Mouse (Mus musculus): ENCODE measurements at regions not wholly inside any gene's neighbourhood (a gene's known extent, or its start where the extent isn't known, plus 50 kb on each side); places are given as distances from the start of the nearest gene placed in this dataset.

- DNase-seq (ENCODE audit: low spot score): no peak
Observed at GRCm38 (mm10) chr6:100517662-100518061, 153.3 kb downstream of the Shq1 start.

GRCm38 (mm10) chr6:100512676-100513075, 158.3 kb downstream of the Shq1 start:
- DNase-seq (ENCODE audit: low spot score): no peak

- peak; percentile 16 for DNase-seq (ENCODE audit: low spot score)
Observed at GRCm38 (mm10) chr6:100510676-100511075, 160.3 kb downstream of the Shq1 start.

- no peak for DNase-seq (ENCODE audit: low spot score)
Observed at GRCm38 (mm10) chr6:100505506-100506247, 165.3 kb downstream of the Shq1 start.

- peak; percentile 51 for DNase-seq (ENCODE audit: low spot score)
Observed at GRCm38 (mm10) chr6:100502961-100503782, 167.8 kb downstream of the Shq1 start.

GRCm38 (mm10) chr6:100502139-100502538, 168.8 kb downstream of the Shq1 start:
- DNase-seq (ENCODE audit: low spot score): no peak

- no peak for DNase-seq (ENCODE audit: low spot score)
Observed at GRCm38 (mm10) chr6:100500741-100501140, 170.2 kb downstream of the Shq1 start.

GRCm38 (mm10) chr6:100500060-100500459, 170.9 kb downstream of the Shq1 start:
- no peak for DNase-seq (ENCODE audit: low spot score)

GRCm38 (mm10) chr6:100498861-100499271, 172.1 kb downstream of the Shq1 start:
- DNase-seq (ENCODE audit: low spot score): no peak

- DNase-seq (ENCODE audit: low spot score): no peak
Observed at GRCm38 (mm10) chr6:100498126-100498525, 172.8 kb downstream of the Shq1 start.

- DNase-seq (ENCODE audit: low spot score): no peak
Observed at GRCm38 (mm10) chr6:100496135-100496534, 174.8 kb downstream of the Shq1 start.

GRCm38 (mm10) chr6:100495131-100495530, 175.8 kb downstream of the Shq1 start:
- no peak for DNase-seq (ENCODE audit: low spot score)

GRCm38 (mm10) chr6:100493558-100493957, 177.4 kb downstream of the Shq1 start:
- DNase-seq (ENCODE audit: low spot score): no peak

- no peak for DNase-seq (ENCODE audit: low spot score)
Observed at GRCm38 (mm10) chr6:100491811-100492210, 179.1 kb downstream of the Shq1 start.

- DNase-seq (ENCODE audit: low spot score): no peak
Observed at GRCm38 (mm10) chr6:100490920-100491712, 179.8 kb downstream of the Shq1 start.

GRCm38 (mm10) chr6:100483836-100484235, 187.1 kb downstream of the Shq1 start:
- no peak for DNase-seq (ENCODE audit: low spot score)

GRCm38 (mm10) chr6:100483084-100483810, 187.7 kb downstream of the Shq1 start:
- DNase-seq (ENCODE audit: low spot score): no peak

- no peak for DNase-seq (ENCODE audit: low spot score)
Observed at GRCm38 (mm10) chr6:100482572-100482971, 188.4 kb downstream of the Shq1 start.

- no peak for DNase-seq (ENCODE audit: low spot score)
Observed at GRCm38 (mm10) chr6:100480525-100480924, 190.4 kb downstream of the Shq1 start.

- no peak for DNase-seq (ENCODE audit: low spot score)
Observed at GRCm38 (mm10) chr6:100479881-100480280, 191.1 kb downstream of the Shq1 start.

- DNase-seq (ENCODE audit: low spot score): no peak
Observed at GRCm38 (mm10) chr6:100479455-100479854, 191.5 kb downstream of the Shq1 start.

All from ovary, adult 18-20 months (tissue).